Mouse (Mus musculus): Measurements from ENCODE around the gene Cntn4. TPM values are rescaled to one million over a fixed set of nuclear protein-coding genes. Genes with fewer than 3 reads are reported as not detected.

Cntn4 gene
- polyA plus RNA-seq, 2 experiments: 1.2 to 1.9 TPM

GRCm38 (mm10) chr6:106740244-106740825, 1062.9 kb downstream of the Cntn4 start:
- Histone ChIP-seq H3K36me3 (ENCODE audit: control insufficient read depth, insufficient read depth, low read length) (no peaks in the 10 kb centered on the region), H3K27ac (replicated peaks; ENCODE audit: low read depth, low read length) (no peak overlapping the region), H3K4me2 (replicated peaks; ENCODE audit: low read depth, low read length, severe bottlenecking) (no peak overlapping the region), H3K9ac (ENCODE audit: low read depth, low read length, severe bottlenecking) (no peak overlapping the region), H3K4me1 (ENCODE audit: control insufficient read depth, insufficient read depth, low read length) (no peaks in the 10 kb centered on the region), H3K4me3 (replicated peaks; ENCODE audit: low read length) (no peak overlapping the region), H3K9me3 (ENCODE audit: control insufficient read depth, low read length) (no peaks in the 10 kb centered on the region), H3K27me3 (ENCODE audit: control insufficient read depth, insufficient read depth, low read length) (no peaks in the 10 kb centered on the region)
- no peak for TF ChIP-seq POLR2A (IDR thresholded peaks at IDR 0.05; ENCODE audit: borderline replicate concordance, extremely low read depth, insufficient read depth, insufficient read length)
- 91% methylated on average over 1 of the region's 1 CpGs for WGBS
- DNase-seq (ENCODE audit: low spot score) (no peak), ATAC-seq (ENCODE audit: low FRiP score, low read depth) (no peak)

DNA sequence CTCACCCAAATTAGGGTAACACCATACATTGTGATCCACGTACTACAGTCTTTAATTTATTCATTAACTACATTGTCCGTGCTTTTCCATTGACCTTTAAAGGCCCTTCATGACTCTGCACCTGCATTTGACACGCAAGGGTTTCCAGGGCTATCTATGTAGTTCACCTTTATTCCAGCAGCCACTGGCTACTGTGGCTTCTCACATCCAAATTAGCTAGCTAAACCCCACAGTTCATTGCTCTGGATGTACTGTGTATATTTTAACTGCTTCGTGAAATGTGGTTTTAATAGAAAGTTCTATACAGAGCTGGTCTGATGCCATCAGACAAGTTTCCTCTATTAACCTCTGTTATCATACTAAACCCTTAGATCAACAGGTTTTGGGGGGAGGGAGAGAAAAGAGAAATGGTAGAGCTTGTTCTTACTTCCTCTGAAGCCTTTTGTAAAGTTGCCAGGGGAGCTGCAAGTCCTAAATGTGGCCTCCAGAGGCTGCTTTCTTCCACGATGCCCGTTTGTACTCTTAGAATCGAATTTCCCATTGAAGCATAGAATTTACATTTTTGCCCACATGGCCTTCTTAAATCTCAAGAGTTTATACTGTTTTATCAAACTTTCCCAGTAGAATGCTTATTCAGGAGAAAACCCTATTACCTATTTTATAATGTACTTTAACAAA, 1066.2 kb downstream of the Cntn4 start:
- Histone ChIP-seq H3K27ac (replicated peaks; ENCODE audit: low read depth, low read length) (no peak overlapping the region), H3K9me3 (ENCODE audit: control insufficient read depth, low read length) (no peaks in the 10 kb centered on the region), H3K36me3 (ENCODE audit: control insufficient read depth, insufficient read depth, low read length) (no peaks in the 10 kb centered on the region), H3K27me3 (ENCODE audit: control insufficient read depth, insufficient read depth, low read length) (no peaks in the 10 kb centered on the region), H3K9ac (ENCODE audit: low read depth, low read length, severe bottlenecking) (no peak overlapping the region), H3K4me2 (replicated peaks; ENCODE audit: low read depth, low read length, severe bottlenecking) (no peak overlapping the region), H3K4me1 (ENCODE audit: control insufficient read depth, insufficient read depth, low read length) (no peaks in the 10 kb centered on the region), H3K4me3 (replicated peaks; ENCODE audit: low read length) (no peak overlapping the region)
- no peak for DNase-seq (ENCODE audit: low spot score)
- TF ChIP-seq POLR2A (IDR thresholded peaks at IDR 0.05; ENCODE audit: borderline replicate concordance, extremely low read depth, insufficient read depth, insufficient read length): no peak
- ATAC-seq (ENCODE audit: low FRiP score, low read depth): no peak
- 66% methylated on average over 7 of the region's 7 CpGs for WGBS

GRCm38 (mm10) chr6:106745673-106746394, 1068.4 kb downstream of the Cntn4 start:
- H3K27me3 ChIP-seq (ENCODE audit: control insufficient read depth, insufficient read depth, low read length): no peaks in the 10 kb centered on the region
- no peaks in the 10 kb centered on the region for H3K4me1 ChIP-seq (ENCODE audit: control insufficient read depth, insufficient read depth, low read length)
- TF ChIP-seq POLR2A (IDR thresholded peaks at IDR 0.05; ENCODE audit: borderline replicate concordance, extremely low read depth, insufficient read depth, insufficient read length): no peak
- H3K9me3 ChIP-seq (ENCODE audit: control insufficient read depth, low read length): no peaks in the 10 kb centered on the region
- H3K36me3 ChIP-seq (ENCODE audit: control insufficient read depth, insufficient read depth, low read length): no peaks in the 10 kb centered on the region
- H3K27ac ChIP-seq (replicated peaks; ENCODE audit: low read depth, low read length): no peak overlapping the region
- H3K4me2 ChIP-seq (replicated peaks; ENCODE audit: low read depth, low read length, severe bottlenecking): no peak overlapping the region
- no peak overlapping the region for H3K4me3 ChIP-seq (replicated peaks; ENCODE audit: low read length)
- DNase-seq (ENCODE audit: low spot score): no peak
- WGBS: 36% methylated on average over 7 of the region's 7 CpGs
- H3K9ac ChIP-seq (ENCODE audit: low read depth, low read length, severe bottlenecking): no peak overlapping the region
- no peak for ATAC-seq (ENCODE audit: low FRiP score, low read depth)

DNA sequence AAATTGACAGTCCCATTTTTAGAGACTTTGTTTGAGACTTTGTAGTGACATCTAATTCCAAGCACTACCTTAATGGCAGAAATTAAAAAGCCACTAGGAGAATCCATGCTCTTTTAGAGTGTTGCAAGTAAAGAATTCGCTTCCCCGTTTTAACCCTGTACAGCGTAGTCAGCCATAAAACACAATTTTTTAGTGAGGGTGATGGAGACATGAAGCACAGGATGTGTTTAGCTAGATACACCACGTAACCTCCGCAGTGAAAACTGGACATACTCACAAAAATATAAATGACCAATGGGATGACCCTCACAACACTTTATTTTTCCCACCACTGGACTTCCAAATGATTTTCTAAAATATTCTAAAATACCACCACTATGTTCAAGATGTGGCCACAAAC, 1069.8 kb downstream of the Cntn4 start:
- TF ChIP-seq POLR2A (IDR thresholded peaks at IDR 0.05; ENCODE audit: borderline replicate concordance, extremely low read depth, insufficient read depth, insufficient read length): no peak
- 82% methylated on average over 5 of the region's 5 CpGs for WGBS
- H3K9me3 ChIP-seq (ENCODE audit: control insufficient read depth, low read length): no peaks in the 10 kb centered on the region
- H3K27me3 ChIP-seq (ENCODE audit: control insufficient read depth, insufficient read depth, low read length): no peaks in the 10 kb centered on the region
- H3K9ac ChIP-seq (ENCODE audit: low read depth, low read length, severe bottlenecking): no peak overlapping the region
- H3K4me2 ChIP-seq (replicated peaks; ENCODE audit: low read depth, low read length, severe bottlenecking): no peak overlapping the region
- H3K27ac ChIP-seq (replicated peaks; ENCODE audit: low read depth, low read length): no peak overlapping the region
- H3K4me3 ChIP-seq (replicated peaks; ENCODE audit: low read length): no peak overlapping the region
- no peaks in the 10 kb centered on the region for H3K4me1 ChIP-seq (ENCODE audit: control insufficient read depth, insufficient read depth, low read length)
- DNase-seq (ENCODE audit: low spot score) (no peak), ATAC-seq (ENCODE audit: low FRiP score, low read depth) (no peak)
- H3K36me3 ChIP-seq (ENCODE audit: control insufficient read depth, insufficient read depth, low read length): no peaks in the 10 kb centered on the region

DNA sequence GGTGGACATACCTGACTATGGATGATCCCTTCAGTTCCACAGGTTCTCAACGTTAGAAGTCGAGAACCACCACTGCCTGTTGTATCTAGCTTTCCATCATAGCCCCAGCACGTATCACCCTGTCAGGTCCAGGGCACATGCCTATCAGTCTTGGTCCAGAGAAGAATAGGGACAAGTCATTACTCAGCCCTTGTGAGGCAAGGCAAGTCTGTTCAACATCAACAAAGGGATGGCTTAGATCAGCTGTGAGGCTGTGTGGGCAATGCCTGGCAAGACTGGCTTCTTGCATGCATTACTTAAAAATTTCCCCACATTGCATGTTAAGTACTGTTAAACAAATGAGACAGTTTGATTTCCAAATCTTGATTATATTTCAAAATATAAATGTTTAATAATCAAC, 1070.3 kb downstream of the Cntn4 start:
- H3K4me2 ChIP-seq (replicated peaks; ENCODE audit: low read depth, low read length, severe bottlenecking): no peak overlapping the region
- no peaks in the 10 kb centered on the region for H3K4me1 ChIP-seq (ENCODE audit: control insufficient read depth, insufficient read depth, low read length)
- 84% methylated on average over 3 of the region's 3 CpGs for WGBS
- no peaks in the 10 kb centered on the region for H3K9me3 ChIP-seq (ENCODE audit: control insufficient read depth, low read length)
- no peak overlapping the region for H3K9ac ChIP-seq (ENCODE audit: low read depth, low read length, severe bottlenecking)
- no peak overlapping the region for H3K27ac ChIP-seq (replicated peaks; ENCODE audit: low read depth, low read length)
- TF ChIP-seq POLR2A (IDR thresholded peaks at IDR 0.05; ENCODE audit: borderline replicate concordance, extremely low read depth, insufficient read depth, insufficient read length): no peak
- no peaks in the 10 kb centered on the region for H3K27me3 ChIP-seq (ENCODE audit: control insufficient read depth, insufficient read depth, low read length)
- no peak overlapping the region for H3K4me3 ChIP-seq (replicated peaks; ENCODE audit: low read length)
- no peak for DNase-seq (ENCODE audit: low spot score)
- no peaks in the 10 kb centered on the region for H3K36me3 ChIP-seq (ENCODE audit: control insufficient read depth, insufficient read depth, low read length)
- ATAC-seq (ENCODE audit: low FRiP score, low read depth): no peak
